Mouse (Mus musculus): ENCODE results near the gene Tfpi. TPM values are rescaled to one million over a fixed set of nuclear protein-coding genes. Genes with fewer than 3 reads are reported as not detected.
A peak's percentile ranks its signal among the peaks of the same experiment; 100 is the strongest.

Gene Tfpi
- polyA plus RNA-seq, 1 experiment from 2014 or later = 9.7 TPM

GRCm38 (mm10) chr2:84386563-84387393, 89.8 kb downstream of the Tfpi start:
- H3K36me3 ChIP-seq (ENCODE audit: poor library complexity, severe bottlenecking) = no peaks in the 10 kb centered on the region
- no peaks in the 10 kb centered on the region for H3K27me3 ChIP-seq
- ATAC-seq = no peak
- no peak overlapping the region for H3K9ac ChIP-seq
- peak overlapping the region; percentile 22 for H3K4me2 ChIP-seq
- 47% methylated on average over 18 of the region's 18 CpGs for WGBS
- H3K27ac ChIP-seq = no peak overlapping the region
- no peaks in the 10 kb centered on the region for H3K9me3 ChIP-seq (replicated peaks)
- no peaks in the 10 kb centered on the region for H3K4me1 ChIP-seq
- no peak overlapping the region for H3K4me3 ChIP-seq

GRCm38 (mm10) chr2:84384911-84385693, 91.5 kb downstream of the Tfpi start:
- Histone ChIP-seq H3K27me3 (no peaks in the 10 kb centered on the region), H3K4me3 (no peak overlapping the region), H3K9ac (no peak overlapping the region), H3K4me1 (no peaks in the 10 kb centered on the region), H3K36me3 (ENCODE audit: poor library complexity, severe bottlenecking) (no peaks in the 10 kb centered on the region), H3K27ac (no peak overlapping the region), H3K4me2 (no peak overlapping the region), H3K9me3 (replicated peaks) (no peaks in the 10 kb centered on the region)
- no peak for ATAC-seq
- WGBS = 67% methylated on average over 6 of the region's 6 CpGs

GRCm38 (mm10) chr2:84383828-84384227, 92.7 kb downstream of the Tfpi start:
- no peaks in the 10 kb centered on the region for H3K36me3 ChIP-seq (ENCODE audit: poor library complexity, severe bottlenecking)
- H3K27ac ChIP-seq = no peak overlapping the region
- H3K9ac ChIP-seq = no peak overlapping the region
- no peaks in the 10 kb centered on the region for H3K27me3 ChIP-seq
- H3K9me3 ChIP-seq (replicated peaks) = no peaks in the 10 kb centered on the region
- H3K4me2 ChIP-seq = no peak overlapping the region
- 78% methylated on average over 4 of the region's 4 CpGs for WGBS
- H3K4me3 ChIP-seq = no peak overlapping the region
- ATAC-seq = no peak
- no peaks in the 10 kb centered on the region for H3K4me1 ChIP-seq

Other genes starting within 250 kb of the Tfpi start
- gene Calcrl, start 51.4 kb downstream of the Tfpi start, polyA plus RNA-seq (2015; fragmentation: Nextera tagmentation; extraction: Ambion mirVana) = 5.6 and 5.7 TPM in 2 replicates
- gene Ctnnd1, start 174.0 kb upstream of the Tfpi start, polyA plus RNA-seq (2015; fragmentation: Nextera tagmentation; extraction: Ambion mirVana) = 31.6 and 32.8 TPM in 2 replicates
- 0.25 and 0.31 TPM in 2 replicates for gene Btbd18, start 182.3 kb upstream of the Tfpi start, polyA plus RNA-seq (2015; fragmentation: Nextera tagmentation; extraction: Ambion mirVana)
- 418 and 438 TPM in 2 replicates for gene Selenoh, start 194.0 kb upstream of the Tfpi start, polyA plus RNA-seq (2015; fragmentation: Nextera tagmentation; extraction: Ambion mirVana)
- gene Gm28635, start 201.3 kb upstream of the Tfpi start, polyA plus RNA-seq (2015; fragmentation: Nextera tagmentation; extraction: Ambion mirVana) = not detected in 2 replicates
- 54.6 and 56.2 TPM in 2 replicates for gene Med19, start 201.6 kb upstream of the Tfpi start, polyA plus RNA-seq (2015; fragmentation: Nextera tagmentation; extraction: Ambion mirVana)
- 179 and 199 TPM in 2 replicates for gene Tmx2, start 202.4 kb upstream of the Tfpi start, polyA plus RNA-seq (2015; fragmentation: Nextera tagmentation; extraction: Ambion mirVana)
- gene Zdhhc5, start 238.4 kb upstream of the Tfpi start, polyA plus RNA-seq (2015; fragmentation: Nextera tagmentation; extraction: Ambion mirVana) = 16.5 and 17.7 TPM in 2 replicates